Mouse (Mus musculus): ENCODE results near the gene Eef1akmt3. TPM values are rescaled to one million over a fixed set of nuclear protein-coding genes. Genes with fewer than 3 reads are reported as not detected.
A peak's percentile ranks its signal among the peaks of the same experiment; 100 is the strongest.

Eef1akmt3 gene
- 0.14 TPM in 1 of 2 replicates, not detected in the other for total RNA-seq (2014; rRNA removed)
- 0.08 and 0.15 TPM in 2 replicates for polyA plus RNA-seq (2015; fragmentation: Nextera tagmentation; extraction: Ambion mirVana)

- no peak for TF ChIP-seq CTCF (IDR thresholded peaks at IDR 0.05; ENCODE audit: low read depth)
- WGBS, result under 1% methylated on average over 28 of the region's 28 CpGs
- H3K4me3 ChIP-seq (ENCODE audit: low read depth, low read length), result peak within 1 kb of the TSS; percentile 76
- ATAC-seq (peak; percentile 55), DNase-seq (no peak)
- H3K4me2 ChIP-seq (ENCODE audit: low read depth), result peak within 1 kb of the TSS; percentile 97
- H3K36me3 ChIP-seq (ENCODE audit: insufficient read depth), result 0 out of 2 replicates have a peak, but pooled peaks cover 3% of the 10 kb centered on the region
- peaks cover 6% of the 10 kb centered on the region for H3K4me1 ChIP-seq (ENCODE audit: insufficient read depth)
- H3K9me3 ChIP-seq (ENCODE audit: low read length), result no peaks in the 10 kb centered on the region
- H3K27me3 ChIP-seq (ENCODE audit: insufficient read depth, low read length), result no peaks in the 10 kb centered on the region
- peak within 1 kb of the TSS; percentile 57 for H3K9ac ChIP-seq
- H3K27ac ChIP-seq (ENCODE audit: low read depth, low read length), result no peak within 1 kb of the TSS; the same call in 1 of the 2 replicates
Measured at GRCm38 (mm10) chr10:127041274-127041766, at the start of gene Eef1akmt3, which contains the start of gene Mettl1. Gene Eef1akmt3 (minus strand): TSS chr10:127041513. Gene Mettl1 (plus strand): TSS chr10:127041414.

GRCm38 (mm10) chr10:127090560-127091411 is 49.5 kb upstream of the Eef1akmt3 start:
- Histone ChIP-seq H3K27ac (ENCODE audit: low read depth, low read length) (no peak overlapping the region), H3K4me2 (ENCODE audit: low read depth) (peak overlapping the region; percentile 41), H3K4me1 (ENCODE audit: insufficient read depth) (0 out of 2 replicates have a peak, but pooled peaks cover 3% of the 10 kb centered on the region), H3K36me3 (ENCODE audit: insufficient read depth) (peaks cover 62% of the 10 kb centered on the region), H3K27me3 (ENCODE audit: insufficient read depth, low read length) (peaks cover 4% of the 10 kb centered on the region; the same call in 1 of the 2 replicates), H3K9me3 (ENCODE audit: low read length) (no peaks in the 10 kb centered on the region), H3K9ac (peak overlapping the region; percentile 14; the same call in 1 of the 2 replicates), H3K4me3 (ENCODE audit: low read depth, low read length) (peak overlapping the region; percentile 18)
- ATAC-seq, result peak; percentile 40
- DNase-seq, result peak; percentile 60
- TF ChIP-seq CTCF (IDR thresholded peaks at IDR 0.05; ENCODE audit: low read depth), result no peak
- WGBS, result 9% methylated on average over 57 of the region's 57 CpGs

GRCm38 (mm10) chr10:127085633-127086032 is 44.3 kb upstream of the Eef1akmt3 start:
- H3K9me3 ChIP-seq (ENCODE audit: low read length), result no peaks in the 10 kb centered on the region
- H3K36me3 ChIP-seq (ENCODE audit: insufficient read depth), result peaks cover 53% of the 10 kb centered on the region
- no peak for DNase-seq
- no peak overlapping the region for H3K4me3 ChIP-seq (ENCODE audit: low read depth, low read length)
- 77% methylated on average over 6 of the region's 6 CpGs for WGBS
- no peak overlapping the region for H3K9ac ChIP-seq
- no peak overlapping the region for H3K27ac ChIP-seq (ENCODE audit: low read depth, low read length)
- no peak overlapping the region for H3K4me2 ChIP-seq (ENCODE audit: low read depth)
- H3K4me1 ChIP-seq (ENCODE audit: insufficient read depth), result peaks cover 20% of the 10 kb centered on the region
- peaks cover 8% of the 10 kb centered on the region; the same call in 1 of the 2 replicates for H3K27me3 ChIP-seq (ENCODE audit: insufficient read depth, low read length)
- TF ChIP-seq CTCF (IDR thresholded peaks at IDR 0.05; ENCODE audit: low read depth), result 0 out of 2 replicates have a peak, but pooled peaks have one; percentile 22
- ATAC-seq, result no peak

GRCm38 (mm10) chr10:127085052-127085451 is 43.7 kb upstream of the Eef1akmt3 start:
- H3K9ac ChIP-seq, result no peak overlapping the region
- TF ChIP-seq CTCF (IDR thresholded peaks at IDR 0.05; ENCODE audit: low read depth), result no peak
- 87% methylated on average over 9 of the region's 9 CpGs for WGBS
- no peak overlapping the region for H3K4me2 ChIP-seq (ENCODE audit: low read depth)
- no peaks in the 10 kb centered on the region for H3K9me3 ChIP-seq (ENCODE audit: low read length)
- H3K4me1 ChIP-seq (ENCODE audit: insufficient read depth), result peaks cover 20% of the 10 kb centered on the region
- no peak overlapping the region for H3K27ac ChIP-seq (ENCODE audit: low read depth, low read length)
- no peak for ATAC-seq
- no peak overlapping the region for H3K4me3 ChIP-seq (ENCODE audit: low read depth, low read length)
- no peak for DNase-seq
- peaks cover 5% of the 10 kb centered on the region; the same call in 1 of the 2 replicates for H3K27me3 ChIP-seq (ENCODE audit: insufficient read depth, low read length)
- H3K36me3 ChIP-seq (ENCODE audit: insufficient read depth), result peaks cover 53% of the 10 kb centered on the region

- Histone ChIP-seq H3K4me2 (ENCODE audit: low read depth) (no peak overlapping the region), H3K9me3 (ENCODE audit: low read length) (no peaks in the 10 kb centered on the region), H3K36me3 (ENCODE audit: insufficient read depth) (peaks cover 45% of the 10 kb centered on the region), H3K27ac (ENCODE audit: low read depth, low read length) (no peak overlapping the region), H3K9ac (no peak overlapping the region), H3K4me1 (ENCODE audit: insufficient read depth) (peaks cover 20% of the 10 kb centered on the region), H3K27me3 (ENCODE audit: insufficient read depth, low read length) (peaks cover 4% of the 10 kb centered on the region; the same call in 1 of the 2 replicates), H3K4me3 (ENCODE audit: low read depth, low read length) (no peak overlapping the region)
- 60% methylated on average over 5 of the region's 5 CpGs for WGBS
- ATAC-seq (no peak), DNase-seq (no peak)
- TF ChIP-seq CTCF (IDR thresholded peaks at IDR 0.05; ENCODE audit: low read depth), result peak; percentile 32
Measured at GRCm38 (mm10) chr10:127083915-127084306, 42.6 kb upstream of the Eef1akmt3 start.

GRCm38 (mm10) chr10:127083292-127083914 is 42.1 kb upstream of the Eef1akmt3 start:
- Histone ChIP-seq H3K4me2 (ENCODE audit: low read depth) (no peak overlapping the region), H3K4me3 (ENCODE audit: low read depth, low read length) (no peak overlapping the region), H3K9me3 (ENCODE audit: low read length) (no peaks in the 10 kb centered on the region), H3K9ac (no peak overlapping the region), H3K36me3 (ENCODE audit: insufficient read depth) (peaks cover 42% of the 10 kb centered on the region), H3K27me3 (ENCODE audit: insufficient read depth, low read length) (peaks cover 4% of the 10 kb centered on the region; the same call in 1 of the 2 replicates), H3K4me1 (ENCODE audit: insufficient read depth) (peaks cover 20% of the 10 kb centered on the region), H3K27ac (ENCODE audit: low read depth, low read length) (no peak overlapping the region)
- 33% methylated on average over 8 of the region's 8 CpGs for WGBS
- DNase-seq, result no peak
- no peak for ATAC-seq
- TF ChIP-seq CTCF (IDR thresholded peaks at IDR 0.05; ENCODE audit: low read depth), result no peak

Data from forebrain, postnatal 0 days (tissue).